Mouse (Mus musculus) left cerebral cortex, adult 2 months (tissue): ENCODE data around the gene Tmem240. TPM values are rescaled to one million over a fixed set of nuclear protein-coding genes. Genes with fewer than 3 reads are reported as not detected.
"Not testable (repeated sequence)": the region's sequence is repeated elsewhere in the genome, so short reads cannot be mapped to it uniquely, and the experiment has no call there.

Experiments
- DNase-seq, 2 experiments: peaks; one replicate each; pipeline ENCODE4 v3.0.0; 2021 to 2022; ENCODE audit warnings: low spot score in 2 of 2, mixed read lengths in 1 of 2; ENCODE audit errors: extremely low spot score in 1 of 2
- H3K27ac ChIP-seq: fragments of 200-600 bp; 2 replicates; pipeline ENCODE4 v1.8.1; 2022
- H3K4me3 ChIP-seq: fragments of 200-600 bp; 2 replicates; pipeline ENCODE4 v1.8.1; 2022
- CTCF ChIP-seq: fragments of 200-600 bp; IDR thresholded peaks from 2 replicates; pipeline ENCODE4 v1.8.1; 2022; ENCODE audit warnings: antibody characterized with exemption, mild to moderate bottlenecking, moderate library complexity
- intact Hi-C: fragments of 180-260 bp; cut with DNase I; formaldehyde crosslinking; loops from one replicate; pipeline ENCODE4 v1.15.1; 2025
- total RNA-seq, 2 experiments: library from RNA; stranded (reverse); gene quantifications; 2 replicates each; pipeline ENCODE4 v1.2.3; 2021

The Tmem240 gene
- total RNA-seq, 2 experiments from 2014 or later, result 54.0 to 57.0 TPM

GRCm38 (mm10) chr4:155774971-155775740, 40.6 kb downstream of the Tmem240 start:
- peak overlapping the region; percentile 66 for H3K4me3 ChIP-seq

GRCm38 (mm10) chr4:155775855-155776254, 41.3 kb downstream of the Tmem240 start:
- DNase-seq, result no peak
- H3K27ac ChIP-seq, result peak overlapping the region; percentile 92
- no peak for TF ChIP-seq CTCF
- no peak overlapping the region for H3K4me3 ChIP-seq
- intact Hi-C loops, result no loop called here

More at GRCm38 (mm10) chr4:155774971-155775740, 40.6 kb downstream of the Tmem240 start:
- peak in 1 of 2 experiments; percentile 54 for DNase-seq
- H3K27ac ChIP-seq, result peak overlapping the region; percentile 92
- TF ChIP-seq CTCF, result no peak
- intact Hi-C loops, result no loop called here

GRCm38 (mm10) chr4:155776704-155777335, 42.2 kb downstream of the Tmem240 start:
- DNase-seq, result no peak
- TF ChIP-seq CTCF, result no peak
- Histone ChIP-seq H3K27ac (peak overlapping the region; percentile 86), H3K4me3 (no peak overlapping the region)
- intact Hi-C loops, result no loop called here

- TF ChIP-seq CTCF, result no peak
- no peak overlapping the region for H3K4me3 ChIP-seq
- intact Hi-C loops, result no loop called here
- no peak for DNase-seq
- peak overlapping the region; percentile 86 for H3K27ac ChIP-seq
Observed at GRCm38 (mm10) chr4:155777816-155778215, 43.2 kb downstream of the Tmem240 start.

- intact Hi-C loops, result no loop called here
- Histone ChIP-seq H3K27ac (no peak overlapping the region), H3K4me3 (no peak overlapping the region)
- DNase-seq, result no peak
- no peak for TF ChIP-seq CTCF
Observed at GRCm38 (mm10) chr4:155779498-155779897, 44.9 kb downstream of the Tmem240 start.

GRCm38 (mm10) chr4:155780895-155781294, 46.3 kb downstream of the Tmem240 start:
- TF ChIP-seq CTCF, result no peak
- H3K27ac ChIP-seq, result peak overlapping the region; percentile 8; the same call in 1 of the 2 replicates
- intact Hi-C loops, result loop anchor here (5.0 kb wide), 1 partner anchor 89 kb away; the partner anchor contains the start of gene Fndc10
- no peak overlapping the region for H3K4me3 ChIP-seq
- no peak for DNase-seq

GRCm38 (mm10) chr4:155783486-155784080, 49.0 kb downstream of the Tmem240 start:
- intact Hi-C loops, result loop anchor here (5.0 kb wide), 1 partner anchor 91 kb away; the partner anchor contains the start of gene Fndc10
- DNase-seq, result no peak
- Histone ChIP-seq H3K4me3 (peak overlapping the region; percentile 68), H3K27ac (peak overlapping the region; percentile 94)
- TF ChIP-seq CTCF, result no peak

- Histone ChIP-seq H3K27ac (peak overlapping the region; percentile 94), H3K4me3 (peak overlapping the region; percentile 68)
- intact Hi-C loops, result loop anchor here (5.0 kb wide), 1 partner anchor 92 kb away; the partner anchor contains the start of gene Fndc10
- DNase-seq, result peak; percentile 74 to 81
- peak; percentile 78 for TF ChIP-seq CTCF
Observed at GRCm38 (mm10) chr4:155784081-155784701, 49.6 kb downstream of the Tmem240 start.

- H3K27ac ChIP-seq, result peak overlapping the region; percentile 85
- DNase-seq, result no peak
- no peak for TF ChIP-seq CTCF
- intact Hi-C loops, result no loop called here
- peak overlapping the region; percentile 26 for H3K4me3 ChIP-seq
Observed at GRCm38 (mm10) chr4:155785246-155785645, 50.6 kb downstream of the Tmem240 start.

- H3K27ac ChIP-seq, result peak within 1 kb of the TSS; percentile 94
- peak within 1 kb of the TSS; percentile 68 for H3K4me3 ChIP-seq
- intact Hi-C loops, result no loop called here
- TF ChIP-seq CTCF, result peak; percentile 16; the same call in 1 of the 2 replicates
- no peak for DNase-seq
Observed at GRCm38 (mm10) chr4:155785819-155786218, 51.2 kb downstream of the Tmem240 start, which contains the start of gene Tmem88b. Tmem88b (minus strand) TSS chr4:155785874.

- intact Hi-C loops, result no loop called here
- TF ChIP-seq CTCF, result no peak
- no peak overlapping the region for H3K27ac ChIP-seq
- H3K4me3 ChIP-seq, result no peak overlapping the region
- no peak for DNase-seq
Observed at GRCm38 (mm10) chr4:155788300-155788699, 53.7 kb downstream of the Tmem240 start.

- intact Hi-C loops, DNase-seq: not testable (repeated sequence)
Observed at GRCm38 (mm10) chr4:155788833-155789232, 54.2 kb downstream of the Tmem240 start.

More at GRCm38 (mm10) chr4:155788833-155789232, 54.2 kb downstream of the Tmem240 start:
- H3K4me3 ChIP-seq, H3K27ac ChIP-seq: not testable (repeated sequence)
